Mouse (Mus musculus) midbrain, embryonic 16.5 days (tissue): ENCODE measurements at regions not wholly inside any gene's neighbourhood (a gene's known extent, or its start where the extent isn't known, plus 50 kb on each side); places are given as distances from the start of the nearest gene placed in this dataset.

Source experiments
- ATAC-seq: fragments of 200-750 bp; cut with Nextera tagmentation; 2 replicates; pipeline ENCODE4 v1.8.0; 2017; ENCODE audit warnings: moderate TSS enrichment
- H3K27ac ChIP-seq: fragments of 300-500 bp; sonication (generic); 2 replicates; pipeline ENCODE4 v1.5.1; 2014; ENCODE audit warnings: mild to moderate bottlenecking, low read length, mixed read lengths
- H3K27me3 ChIP-seq: fragments of 300-500 bp; sonication (generic); 2 replicates; pipeline ENCODE4 v1.6.1; 2014; ENCODE audit warnings: low read depth, low read length, mixed read lengths; ENCODE audit not compliant: control insufficient read depth, insufficient read depth
- H3K36me3 ChIP-seq: fragments of 300-500 bp; sonication (generic); 2 replicates; pipeline ENCODE4 v1.6.1; 2014; ENCODE audit warnings: mild to moderate bottlenecking, low read length, moderate library complexity, mixed read lengths; ENCODE audit not compliant: control insufficient read depth, insufficient read depth
- H3K4me1 ChIP-seq: fragments of 300-500 bp; sonication (generic); 2 replicates; pipeline ENCODE4 v1.6.1; 2014; ENCODE audit warnings: mild to moderate bottlenecking, low read length, mixed read lengths; ENCODE audit not compliant: control insufficient read depth, insufficient read depth
- H3K4me2 ChIP-seq: fragments of 300-500 bp; sonication (generic); 2 replicates; pipeline ENCODE4 v1.6.1; 2014; ENCODE audit warnings: mild to moderate bottlenecking, low read length, mixed read lengths
- H3K4me3 ChIP-seq: fragments of 300-500 bp; sonication (generic); 2 replicates; pipeline ENCODE4 v1.5.1; 2014; ENCODE audit warnings: low read depth, mild to moderate bottlenecking, low read length, moderate library complexity, mixed read lengths
- H3K9ac ChIP-seq: fragments of 300-500 bp; sonication (generic); 2 replicates; pipeline ENCODE4 v1.6.1; 2014; ENCODE audit warnings: low read depth, low read length, mixed read lengths
- H3K9me3 ChIP-seq: fragments of 300-500 bp; sonication (generic); replicated peaks from 2 replicates; pipeline ENCODE4 v1.6.1; 2014; ENCODE audit warnings: mild to moderate bottlenecking, low read length, mixed read lengths; ENCODE audit not compliant: control insufficient read depth, poor library complexity, severe bottlenecking
- WGBS: fragments of 180-500 bp; shearing (Covaris S2); extraction: QIAGEN DNeasy Blood & Tissue Kit; methylation state at CpG from one replicate; pipeline ENCODE4 v1.1.7; 2014; 5-methylcytosine and 5-hydroxymethylcytosine counted together

GRCm38 (mm10) chr8:7691355-7691996 is 969.6 kb downstream of the Efnb2 start:
- WGBS = 47% methylated on average over 2 of the region's 2 CpGs
- no peaks in the 10 kb centered on the region for H3K4me1 ChIP-seq
- no peak overlapping the region for H3K4me3 ChIP-seq
- no peak overlapping the region for H3K4me2 ChIP-seq
- H3K9ac ChIP-seq = no peak overlapping the region
- no peaks in the 10 kb centered on the region for H3K27me3 ChIP-seq
- no peak overlapping the region for H3K27ac ChIP-seq
- ATAC-seq = peak; percentile 68; the same call in 1 of the 2 replicates
- H3K9me3 ChIP-seq = no peaks in the 10 kb centered on the region
- H3K36me3 ChIP-seq = no peaks in the 10 kb centered on the region

- Histone ChIP-seq H3K4me2 (no peak overlapping the region), H3K27me3 (no peaks in the 10 kb centered on the region), H3K9ac (no peak overlapping the region), H3K4me1 (no peaks in the 10 kb centered on the region), H3K36me3 (no peaks in the 10 kb centered on the region), H3K9me3 (no peaks in the 10 kb centered on the region), H3K27ac (no peak overlapping the region), H3K4me3 (no peak overlapping the region)
- ATAC-seq = no peak
Measured at GRCm38 (mm10) chr8:7653804-7654203, 1007.2 kb downstream of the Efnb2 start.
